Mouse (Mus musculus): ENCODE data around the gene Plcb1. TPM values are rescaled to one million over a fixed set of nuclear protein-coding genes. Genes with fewer than 3 reads are reported as not detected.

The Plcb1 gene
- total and polyA plus RNA-seq, 3 experiments, result 0.78 to 4.2 (median 3.9) TPM

DNA sequence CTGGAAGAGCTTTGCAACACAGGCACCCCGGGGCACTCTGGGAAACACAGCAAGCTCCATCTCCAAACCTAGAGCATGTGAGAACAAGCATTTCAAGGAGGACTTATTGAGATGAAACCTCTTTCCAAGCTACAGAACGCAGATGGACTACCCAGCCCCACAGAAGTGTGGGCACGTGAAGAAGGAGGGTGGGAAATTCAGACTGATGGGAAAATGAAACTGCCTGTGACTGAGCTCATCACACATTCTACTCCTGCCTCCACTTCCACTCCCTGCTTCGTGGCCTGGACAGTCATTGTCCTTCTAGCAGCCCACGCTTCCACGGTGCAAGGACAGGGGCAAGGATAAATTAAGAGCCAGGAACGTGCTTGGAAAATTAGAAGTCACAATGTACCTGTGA lies 370.2 kb downstream of the Plcb1 start:
- Histone ChIP-seq H3K27ac (no peak overlapping the region), H3K79me2 (replicated peaks; ENCODE audit: control insufficient read depth, insufficient read depth, low read length) (no peaks in the 10 kb centered on the region), H3K9ac (ENCODE audit: low read depth, low read length) (no peak overlapping the region), H3K36me3 (ENCODE audit: control insufficient read depth, insufficient read depth, low read length) (no peaks in the 10 kb centered on the region), H3K4me3 (no peak overlapping the region), H3K4me1 (ENCODE audit: control insufficient read depth, insufficient read depth, low read length) (no peaks in the 10 kb centered on the region), H3K27me3 (ENCODE audit: control insufficient read depth, insufficient read depth, low read length) (no peaks in the 10 kb centered on the region)
- no peak for TF ChIP-seq POLR2A (IDR thresholded peaks at IDR 0.05; ENCODE audit: insufficient read depth, low read depth, low read length)
- no peak for TF ChIP-seq CTCF (IDR thresholded peaks at IDR 0.05)
- TF ChIP-seq EP300 (IDR thresholded peaks at IDR 0.05; ENCODE audit: insufficient read depth, low read depth, low read length), result no peak
- intact Hi-C loops (cut with DNase I), result no loop called here
- no peak for DNase-seq
- WGBS, result 77% methylated on average over 7 of the region's 7 CpGs

DNA sequence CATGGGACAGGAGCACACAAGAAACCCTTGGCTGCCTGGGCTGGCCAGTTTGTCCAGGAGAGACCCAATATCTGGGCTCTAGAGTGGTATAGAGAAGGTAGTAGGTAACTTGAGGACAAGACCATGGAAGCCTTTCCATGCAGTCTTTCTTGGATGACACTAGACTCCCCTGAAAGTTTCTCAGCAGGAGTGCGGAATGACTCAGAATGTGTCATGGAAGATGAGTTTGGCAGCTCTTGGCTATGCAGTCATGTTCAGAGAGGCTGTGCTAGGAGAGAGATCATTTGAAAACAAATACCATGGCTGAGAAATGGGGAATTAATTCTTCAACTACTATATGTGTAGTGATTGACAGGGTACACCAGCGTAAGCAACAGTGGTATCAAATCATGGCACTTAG lies 372.1 kb downstream of the Plcb1 start:
- no peaks in the 10 kb centered on the region for H3K36me3 ChIP-seq (ENCODE audit: control insufficient read depth, insufficient read depth, low read length)
- 99% methylated on average over 2 of the region's 2 CpGs for WGBS
- no peak for DNase-seq
- H3K27ac ChIP-seq, result no peak overlapping the region
- TF ChIP-seq CTCF (IDR thresholded peaks at IDR 0.05) (no peak), POLR2A (IDR thresholded peaks at IDR 0.05; ENCODE audit: insufficient read depth, low read depth, low read length) (no peak), EP300 (IDR thresholded peaks at IDR 0.05; ENCODE audit: insufficient read depth, low read depth, low read length) (no peak)
- no peak overlapping the region for H3K9ac ChIP-seq (ENCODE audit: low read depth, low read length)
- intact Hi-C loops (cut with DNase I), result no loop called here
- no peaks in the 10 kb centered on the region for H3K79me2 ChIP-seq (replicated peaks; ENCODE audit: control insufficient read depth, insufficient read depth, low read length)
- H3K4me1 ChIP-seq (ENCODE audit: control insufficient read depth, insufficient read depth, low read length), result no peaks in the 10 kb centered on the region
- H3K4me3 ChIP-seq, result no peak overlapping the region
- no peaks in the 10 kb centered on the region for H3K27me3 ChIP-seq (ENCODE audit: control insufficient read depth, insufficient read depth, low read length)

GRCm38 (mm10) chr2:135161673-135162072 lies 375.8 kb downstream of the Plcb1 start:
- DNase-seq, result no peak
- Histone ChIP-seq H3K4me1 (ENCODE audit: control insufficient read depth, insufficient read depth, low read length) (no peaks in the 10 kb centered on the region), H3K27me3 (ENCODE audit: control insufficient read depth, insufficient read depth, low read length) (no peaks in the 10 kb centered on the region), H3K4me3 (no peak overlapping the region), H3K79me2 (replicated peaks; ENCODE audit: control insufficient read depth, insufficient read depth, low read length) (no peaks in the 10 kb centered on the region), H3K9ac (ENCODE audit: low read depth, low read length) (no peak overlapping the region), H3K36me3 (ENCODE audit: control insufficient read depth, insufficient read depth, low read length) (no peaks in the 10 kb centered on the region), H3K27ac (no peak overlapping the region)
- 76% methylated on average over 4 of the region's 4 CpGs for WGBS
- intact Hi-C loops (cut with DNase I), result no loop called here
- TF ChIP-seq CTCF (IDR thresholded peaks at IDR 0.05), result no peak
- no peak for TF ChIP-seq POLR2A (IDR thresholded peaks at IDR 0.05; ENCODE audit: insufficient read depth, low read depth, low read length)
- TF ChIP-seq EP300 (IDR thresholded peaks at IDR 0.05; ENCODE audit: insufficient read depth, low read depth, low read length), result no peak

GRCm38 (mm10) chr2:135165512-135165911 lies 379.6 kb downstream of the Plcb1 start:
- no peaks in the 10 kb centered on the region for H3K79me2 ChIP-seq (replicated peaks; ENCODE audit: control insufficient read depth, insufficient read depth, low read length)
- 44% methylated on average over 3 of the region's 3 CpGs for WGBS

DNA sequence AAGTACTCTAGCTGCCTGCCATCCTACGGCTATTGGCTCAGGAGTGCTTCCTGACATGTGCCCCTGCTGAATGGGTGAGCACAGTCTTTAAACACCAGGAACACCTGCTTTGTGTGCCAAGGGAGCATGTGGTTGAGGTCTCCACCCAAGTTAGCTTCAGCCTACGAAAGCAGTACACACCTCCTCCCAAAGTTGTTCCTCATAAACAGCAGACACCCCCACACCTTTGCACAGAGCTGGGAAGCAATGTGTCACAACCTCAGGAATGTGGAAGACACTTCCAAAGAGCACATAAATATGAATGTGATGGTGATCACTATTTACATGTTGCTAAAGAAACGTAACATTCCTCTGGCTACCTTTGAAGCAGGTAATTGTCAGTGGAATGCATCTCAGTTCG lies 389.7 kb downstream of the Plcb1 start:
- no peak overlapping the region for H3K27ac ChIP-seq
- no peak overlapping the region for H3K9ac ChIP-seq (ENCODE audit: low read depth, low read length)
- TF ChIP-seq POLR2A (IDR thresholded peaks at IDR 0.05; ENCODE audit: insufficient read depth, low read depth, low read length), result no peak
- TF ChIP-seq EP300 (IDR thresholded peaks at IDR 0.05; ENCODE audit: insufficient read depth, low read depth, low read length), result no peak
- TF ChIP-seq CTCF (IDR thresholded peaks at IDR 0.05), result no peak
- intact Hi-C loops (cut with DNase I), result no loop called here
- no peak for DNase-seq
- H3K4me1 ChIP-seq (ENCODE audit: control insufficient read depth, insufficient read depth, low read length), result peaks cover 2% of the 10 kb centered on the region
- H3K79me2 ChIP-seq (replicated peaks; ENCODE audit: control insufficient read depth, insufficient read depth, low read length), result no peaks in the 10 kb centered on the region
- WGBS, result 73% methylated on average over 4 of the region's 4 CpGs
- no peaks in the 10 kb centered on the region for H3K27me3 ChIP-seq (ENCODE audit: control insufficient read depth, insufficient read depth, low read length)
- H3K36me3 ChIP-seq (ENCODE audit: control insufficient read depth, insufficient read depth, low read length), result no peaks in the 10 kb centered on the region
- no peak overlapping the region for H3K4me3 ChIP-seq

More at GRCm38 (mm10) chr2:135165512-135165911, 379.6 kb downstream of the Plcb1 start:
- no peak for DNase-seq
- Histone ChIP-seq H3K36me3 (ENCODE audit: control insufficient read depth, insufficient read depth, low read length) (no peaks in the 10 kb centered on the region), H3K27me3 (ENCODE audit: control insufficient read depth, insufficient read depth, low read length) (no peaks in the 10 kb centered on the region), H3K4me1 (ENCODE audit: control insufficient read depth, insufficient read depth, low read length) (no peaks in the 10 kb centered on the region), H3K27ac (no peak overlapping the region), H3K9ac (ENCODE audit: low read depth, low read length) (no peak overlapping the region), H3K4me3 (no peak overlapping the region)
- intact Hi-C loops (cut with DNase I), result no loop called here
- TF ChIP-seq CTCF (IDR thresholded peaks at IDR 0.05) (no peak), EP300 (IDR thresholded peaks at IDR 0.05; ENCODE audit: insufficient read depth, low read depth, low read length) (no peak), POLR2A (IDR thresholded peaks at IDR 0.05; ENCODE audit: insufficient read depth, low read depth, low read length) (no peak)

- 81% methylated on average over 6 of the region's 6 CpGs for WGBS
- no peak for DNase-seq
- no peak for TF ChIP-seq CTCF (IDR thresholded peaks at IDR 0.05)
- no peak for TF ChIP-seq EP300 (IDR thresholded peaks at IDR 0.05; ENCODE audit: insufficient read depth, low read depth, low read length)
- no peak for TF ChIP-seq POLR2A (IDR thresholded peaks at IDR 0.05; ENCODE audit: insufficient read depth, low read depth, low read length)
- H3K4me3 ChIP-seq, result no peak overlapping the region
- no peak overlapping the region for H3K27ac ChIP-seq
- no peak overlapping the region for H3K9ac ChIP-seq (ENCODE audit: low read depth, low read length)
- no peaks in the 10 kb centered on the region for H3K4me1 ChIP-seq (ENCODE audit: control insufficient read depth, insufficient read depth, low read length)
- intact Hi-C loops (cut with DNase I), result no loop called here
- H3K36me3 ChIP-seq (ENCODE audit: control insufficient read depth, insufficient read depth, low read length), result no peaks in the 10 kb centered on the region
- H3K27me3 ChIP-seq (ENCODE audit: control insufficient read depth, insufficient read depth, low read length), result no peaks in the 10 kb centered on the region; the same call in 1 of the 2 replicates
- H3K79me2 ChIP-seq (replicated peaks; ENCODE audit: control insufficient read depth, insufficient read depth, low read length), result no peaks in the 10 kb centered on the region
These were observed 401.8 kb downstream of the Plcb1 start for GRCm38 (mm10) chr2:135187659-135188058.
